Mouse (Mus musculus) left cerebral cortex, adult 8-10 months (tissue): Measurements from ENCODE around the gene Eps8l3. TPM values are rescaled to one million over a fixed set of nuclear protein-coding genes. Genes with fewer than 3 reads are reported as not detected.

ENCODE experiments used
- DNase-seq, 2 experiments: peaks; one replicate each; pipeline ENCODE4 v3.0.0; 2022; ENCODE audit warnings: low spot score in 2 of 2
- total RNA-seq, 4 experiments: library from RNA; stranded (reverse); gene quantifications; 2 replicates each; pipeline ENCODE4 v1.2.4; 2022

Gene Eps8l3
- total RNA-seq, 4 experiments from 2014 or later, result not detected

GRCm38 (mm10) chr3:107895194-107895719 is 18.2 kb downstream of the Eps8l3 start:
- DNase-seq, result no peak

DNA sequence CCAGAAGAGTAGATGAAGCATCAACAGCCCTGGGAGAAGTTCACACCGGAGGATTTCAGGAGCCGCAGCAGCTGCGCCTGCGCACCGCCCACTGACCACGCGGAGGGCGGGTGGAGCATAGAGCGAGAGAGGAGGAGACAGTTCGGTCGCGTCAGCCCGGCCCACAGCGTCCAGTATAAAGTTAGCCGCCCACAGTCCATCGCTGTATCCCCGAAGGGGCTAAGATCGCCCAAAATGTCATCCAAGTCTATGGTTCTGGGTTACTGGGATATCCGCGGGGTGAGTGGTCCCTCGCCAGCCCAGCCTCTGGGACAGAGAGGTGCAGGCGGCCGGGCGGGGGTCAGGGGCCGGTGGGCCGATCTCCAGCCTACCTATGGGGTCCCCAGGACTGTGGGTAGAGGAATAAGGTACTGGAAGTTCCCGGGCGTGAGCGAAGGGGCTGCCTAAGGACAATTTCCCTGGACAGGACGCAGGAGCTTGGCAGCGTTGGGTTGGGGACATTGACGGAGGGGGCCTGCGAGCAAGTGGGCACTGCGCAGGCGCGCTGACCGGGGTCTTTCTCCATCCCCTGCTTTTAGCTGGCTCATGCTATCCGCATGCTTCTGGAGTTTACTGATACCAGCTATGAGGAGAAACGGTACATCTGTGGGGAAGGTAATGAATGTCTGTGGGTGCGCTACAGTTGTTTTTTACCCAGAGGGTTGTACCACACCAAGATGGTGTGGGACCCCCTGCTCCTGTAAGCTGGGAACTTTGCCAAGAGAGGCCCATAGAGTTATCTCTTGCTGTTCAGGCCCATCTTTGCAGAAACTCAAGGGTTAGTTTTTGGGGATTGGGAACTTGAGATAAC is 18.9 kb downstream of the Eps8l3 start, which contains the start of gene Gstm5:
Gstm5 (plus strand) TSS at position 102 of the 850 bp plus-strand sequence.
- peak; percentile 82 to 88 for DNase-seq

DNA sequence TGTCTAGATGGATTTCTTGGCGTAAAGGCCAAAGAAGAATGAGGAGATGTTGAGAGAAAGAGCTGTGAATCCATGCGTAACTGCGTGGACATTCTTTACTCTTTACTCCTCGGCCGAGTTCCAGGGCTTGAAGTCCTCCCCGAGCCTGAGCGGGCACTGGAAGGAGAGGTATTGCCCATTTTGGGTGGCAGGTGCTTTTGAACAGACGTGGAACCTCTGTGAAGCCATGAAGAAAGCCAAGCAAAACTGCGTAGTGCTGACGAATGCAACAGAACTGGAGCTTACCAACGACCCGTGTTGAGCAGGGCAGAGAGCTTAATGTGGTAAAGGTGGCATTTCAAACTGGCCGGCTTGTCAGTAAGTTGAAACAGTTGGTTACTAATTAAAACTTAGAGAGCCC is 21.7 kb downstream of the Eps8l3 start:
- DNase-seq, result no peak

- no peak for DNase-seq
These were observed 24.1 kb downstream of the Eps8l3 start for GRCm38 (mm10) chr3:107900955-107901673.

- DNase-seq, result no peak
These were observed 28.9 kb downstream of the Eps8l3 start for GRCm38 (mm10) chr3:107905942-107906341.

DNA sequence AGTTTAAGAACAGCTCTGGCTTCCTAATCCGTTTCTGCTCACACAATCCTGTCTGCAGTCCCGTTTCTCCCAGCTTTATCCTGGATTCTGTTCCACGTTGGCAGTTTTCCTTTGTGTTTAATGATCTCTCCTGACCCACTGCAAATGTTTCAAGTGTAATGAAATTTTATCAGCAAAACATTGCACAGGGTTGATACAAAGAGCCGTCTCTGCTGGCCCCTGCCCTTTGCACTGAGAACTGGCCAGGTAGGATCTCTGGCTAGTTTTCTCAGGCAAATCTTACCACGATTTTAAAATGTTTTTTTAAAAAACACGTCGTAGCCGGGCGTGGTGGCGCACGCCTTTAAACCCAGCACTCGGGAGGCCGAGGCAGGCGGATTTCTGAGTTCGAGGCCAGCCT is 39.6 kb downstream of the Eps8l3 start:
- DNase-seq, result no peak

DNA sequence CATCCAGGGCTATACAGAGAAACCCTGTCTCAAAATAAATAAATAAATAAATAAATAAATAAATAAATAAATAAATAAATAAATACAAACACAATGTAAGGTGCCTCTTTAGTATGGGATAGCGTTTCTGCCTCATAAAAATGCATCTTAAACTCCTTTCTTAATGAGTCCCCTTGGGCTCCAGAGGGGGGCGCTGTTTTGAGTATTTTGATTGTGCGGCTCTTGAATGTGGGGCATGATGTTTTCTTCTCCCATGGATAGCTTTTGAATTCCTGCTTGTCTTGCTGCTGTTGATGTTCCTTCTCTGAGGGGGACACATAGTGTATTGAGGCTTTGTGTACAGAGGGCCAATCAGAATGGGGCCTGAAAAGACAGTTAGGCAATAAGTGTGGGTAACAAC is 40.1 kb downstream of the Eps8l3 start:
- DNase-seq, result no peak

GRCm38 (mm10) chr3:107917783-107918408 is 40.9 kb downstream of the Eps8l3 start:
- DNase-seq, result no peak

DNA sequence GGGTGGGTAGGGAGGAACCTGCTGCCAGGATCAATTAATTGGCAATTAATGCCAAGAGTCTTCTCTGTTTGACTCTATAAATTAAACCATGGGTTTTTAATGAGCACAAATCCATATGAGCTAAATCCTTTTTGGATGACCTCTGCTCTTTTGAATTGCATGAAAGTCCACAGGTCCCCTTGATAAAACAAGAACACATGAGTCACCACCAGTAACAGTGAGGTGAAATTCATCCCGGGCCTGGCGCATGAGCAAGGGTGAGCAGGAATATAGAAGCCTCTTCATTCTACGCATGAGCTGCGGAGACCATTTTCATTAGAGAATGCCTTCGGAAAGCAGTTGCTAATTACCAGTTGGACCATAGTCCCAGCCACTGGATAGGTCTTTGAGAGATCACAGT is 43.3 kb downstream of the Eps8l3 start:
- no peak for DNase-seq

GRCm38 (mm10) chr3:107925335-107925734 is 48.3 kb downstream of the Eps8l3 start:
- no peak for DNase-seq

- no peak for DNase-seq
These were observed 50.8 kb downstream of the Eps8l3 start for GRCm38 (mm10) chr3:107927841-107928240.

DNA sequence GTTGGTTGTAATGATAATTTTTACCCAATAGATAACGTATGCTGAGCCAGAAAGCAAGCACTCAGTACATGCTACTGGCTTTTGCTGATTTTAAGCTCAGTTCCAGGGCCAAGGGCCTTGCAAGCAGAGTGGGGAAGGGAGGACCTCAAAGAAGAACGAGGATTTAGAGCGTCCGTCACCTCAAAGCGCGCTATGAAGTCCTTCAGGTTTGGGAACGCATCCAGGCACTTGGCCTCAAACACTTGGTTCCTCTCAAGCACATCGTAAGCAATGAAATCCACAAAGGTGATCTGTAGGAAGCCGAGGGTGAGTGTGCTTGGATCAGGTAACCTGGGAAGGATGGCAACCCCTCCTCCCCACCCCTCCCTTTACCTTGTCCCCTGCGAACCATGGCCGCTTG is 51.7 kb downstream of the Eps8l3 start:
- DNase-seq, result no peak

DNA sequence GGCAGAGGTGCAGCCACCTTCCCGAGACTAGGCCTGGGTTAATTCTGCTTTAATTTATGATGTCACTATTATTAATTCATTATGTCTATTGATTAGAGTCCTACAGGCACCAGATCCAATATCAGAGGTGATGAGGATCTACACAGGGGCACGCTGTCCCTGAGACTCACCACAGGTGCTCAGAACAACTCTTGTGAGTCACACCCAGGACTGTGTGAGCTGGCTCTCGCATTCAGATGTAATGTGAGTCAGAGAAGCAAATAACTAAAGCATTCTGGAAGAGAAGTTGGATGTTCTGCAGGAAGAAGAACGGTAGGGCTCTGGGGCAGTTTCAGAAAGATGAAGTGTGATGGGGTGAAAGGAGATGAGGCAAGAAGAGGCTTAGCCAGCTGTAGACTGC is 52.2 kb downstream of the Eps8l3 start:
- DNase-seq, result no peak

GRCm38 (mm10) chr3:107929731-107930130 is 52.7 kb downstream of the Eps8l3 start:
- no peak for DNase-seq

- no peak for DNase-seq
These were observed 54.1 kb downstream of the Eps8l3 start for GRCm38 (mm10) chr3:107931134-107931533.

- peak; percentile 94 to 99 for DNase-seq
These were observed 54.6 kb downstream of the Eps8l3 start, which contains the start of gene Gstm7 for GRCm38 (mm10) chr3:107931670-107932069. Gene Gstm7, minus strand, starts transcription at chr3:107931817.

DNA sequence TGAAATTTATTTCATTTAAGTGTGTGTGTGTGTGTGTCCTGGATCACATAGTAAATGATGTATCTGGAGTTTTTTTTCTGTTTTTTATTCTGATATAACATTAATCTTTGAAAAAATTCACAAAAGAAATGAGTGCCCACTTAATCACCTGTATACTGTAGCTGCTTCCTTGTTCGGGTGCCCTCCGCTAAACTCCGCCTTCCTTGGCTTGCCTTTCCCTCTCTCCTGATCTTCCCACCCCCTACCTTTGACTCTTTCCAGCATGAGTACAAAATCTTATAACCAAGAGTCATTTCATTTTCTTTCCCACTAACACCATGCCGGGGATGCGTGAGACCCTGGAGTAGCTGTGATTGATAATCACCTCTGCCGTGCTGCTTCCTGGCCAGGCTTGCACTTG is 55.1 kb downstream of the Eps8l3 start:
- no peak for DNase-seq

GRCm38 (mm10) chr3:107935268-107935667 is 58.2 kb downstream of the Eps8l3 start:
- DNase-seq, result no peak

DNA sequence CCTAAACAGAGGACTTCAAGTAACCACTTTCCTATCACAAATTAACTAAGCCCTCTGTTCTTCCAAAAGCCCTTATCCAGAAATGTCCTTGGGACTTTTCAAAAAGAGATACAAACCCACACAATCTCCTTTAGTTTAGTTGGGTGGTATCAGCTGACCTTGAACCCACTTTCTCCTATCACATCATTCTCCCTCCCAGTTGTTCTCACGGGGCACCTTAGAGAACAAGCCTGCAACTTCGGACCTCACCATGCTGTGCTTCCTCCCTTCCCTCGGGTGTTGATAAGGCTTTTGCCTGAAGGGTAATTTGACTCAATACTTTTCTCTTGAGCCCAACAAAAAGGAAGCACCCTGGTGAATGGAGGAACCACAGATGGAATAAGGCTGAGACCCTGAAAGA is 58.9 kb downstream of the Eps8l3 start:
- DNase-seq, result no peak

DNA sequence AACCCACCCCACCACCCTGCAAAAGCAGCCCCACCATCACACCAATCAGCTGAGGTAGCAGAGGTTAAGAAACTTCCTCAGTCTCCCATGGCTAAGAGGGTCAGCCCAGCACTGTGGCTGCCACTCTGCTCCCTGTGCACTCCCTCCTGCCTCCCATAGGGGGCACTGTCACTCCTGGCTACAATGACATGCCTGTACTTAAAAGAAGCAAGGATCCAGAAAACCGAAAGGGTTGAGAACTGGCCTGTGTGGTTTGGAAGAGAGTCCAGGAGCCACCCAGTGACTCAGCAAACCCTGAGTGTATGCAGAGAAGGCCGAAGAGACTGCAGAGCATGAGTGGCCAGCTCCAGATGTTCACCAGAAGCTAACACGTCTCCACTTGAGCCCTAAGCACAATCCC is 62.4 kb downstream of the Eps8l3 start:
- DNase-seq, result peak in 1 of 2 experiments; percentile 37

DNA sequence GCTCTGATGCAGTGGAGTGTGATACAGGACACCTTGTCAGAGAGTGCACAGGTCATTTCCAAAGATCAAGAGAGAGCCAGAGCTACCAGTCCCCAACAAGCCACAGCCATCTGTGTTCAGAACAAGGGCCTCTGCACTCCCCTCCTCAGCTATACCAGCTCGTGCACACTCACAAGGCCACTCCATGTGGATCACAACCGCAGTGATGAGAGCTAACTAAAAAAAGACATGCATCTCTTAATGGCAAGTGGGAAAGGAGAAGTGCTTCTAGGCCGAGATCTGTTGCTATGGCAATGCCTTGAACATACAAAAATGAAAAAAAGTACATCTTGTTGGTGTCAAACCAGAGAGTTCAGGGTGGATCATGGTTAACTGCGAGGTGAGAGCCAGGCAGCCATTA is 62.8 kb downstream of the Eps8l3 start:
- peak in 1 of 2 experiments; percentile 55 for DNase-seq

- no peak for DNase-seq
These were observed 63.5 kb downstream of the Eps8l3 start for GRCm38 (mm10) chr3:107940524-107940923.
